Mouse (Mus musculus) olfactory bulb, adult 2 months (tissue): Measurements from ENCODE around the gene Prkcsh.

Source experiments
- CTCF ChIP-seq: fragments of 200-500 bp; IDR thresholded peaks from 2 replicates; pipeline ENCODE4 v1.5.1; 2012; ENCODE audit warnings: low read depth, mild to moderate bottlenecking, low read length, moderate library complexity; ENCODE audit not compliant: insufficient read depth
- POLR2A ChIP-seq: fragments of 200-500 bp; IDR thresholded peaks from 2 replicates; pipeline ENCODE4 v1.6.1; 2012; ENCODE audit warnings: mild to moderate bottlenecking, low read depth, low read length, moderate library complexity; ENCODE audit not compliant: insufficient read depth

- TF ChIP-seq CTCF (no peak), POLR2A (no peak)
Measured at GRCm38 (mm10) chr9:21960135-21960534, 42.5 kb upstream of the Prkcsh start.
